Mouse (Mus musculus) thymus, adult 2 months (tissue): ENCODE measurements around the gene Srrm1.

Experiments
- CTCF ChIP-seq: fragments of 200-500 bp; IDR thresholded peaks from 2 replicates; pipeline ENCODE4 v1.5.1; 2012; ENCODE audit warnings: mild to moderate bottlenecking, control low read depth, low read length, moderate library complexity, borderline replicate concordance; ENCODE audit not compliant: control insufficient read depth, poor library complexity, insufficient read depth; ENCODE audit errors: extremely low read depth
- POLR2A ChIP-seq: fragments of 200-500 bp; IDR thresholded peaks from 2 replicates; pipeline ENCODE4 v1.6.1; 2012; ENCODE audit warnings: mild to moderate bottlenecking, low read length, control low read depth, moderate library complexity; ENCODE audit not compliant: control insufficient read depth, poor library complexity, insufficient read depth; ENCODE audit errors: extremely low read depth

- TF ChIP-seq CTCF (no peak), POLR2A (no peak)
Observed at GRCm38 (mm10) chr4:135298680-135299079, 54.4 kb downstream of the Srrm1 start.
